Mouse (Mus musculus) liver, postnatal 0 days (tissue): Measurements from ENCODE around the gene Casd1. TPM values are rescaled to one million over a fixed set of nuclear protein-coding genes. Genes with fewer than 3 reads are reported as not detected.

Experiments used
- ATAC-seq: fragments of 200-750 bp; cut with Nextera tagmentation; 2 replicates; pipeline ENCODE4 v1.8.0; 2017; ENCODE audit warnings: mild to moderate bottlenecking, moderate library complexity
- DNase-seq: peaks from one replicate; pipeline ENCODE4 v3.0.0-alpha.2; 2016
- H3K27ac ChIP-seq: fragments of 300-500 bp; sonication (generic); 2 replicates; pipeline ENCODE4 v1.5.1; 2014; ENCODE audit warnings: antibody characterized with exemption, moderate library complexity, mild to moderate bottlenecking, low read depth
- H3K27me3 ChIP-seq: fragments of 300-500 bp; sonication (generic); 2 replicates; pipeline ENCODE4 v1.6.1; 2014; ENCODE audit warnings: low read length, control low read depth, mixed read lengths; ENCODE audit not compliant: insufficient read depth
- H3K36me3 ChIP-seq: fragments of 300-500 bp; sonication (generic); replicated peaks from 2 replicates; pipeline ENCODE4 v1.6.1; 2014; ENCODE audit warnings: mild to moderate bottlenecking, control low read depth, low read length, moderate library complexity, mixed read lengths; ENCODE audit not compliant: insufficient read depth
- H3K4me1 ChIP-seq: fragments of 300-500 bp; sonication (generic); 2 replicates; pipeline ENCODE4 v1.6.1; 2014; ENCODE audit warnings: antibody characterized with exemption, mild to moderate bottlenecking, control low read depth; ENCODE audit not compliant: insufficient read depth
- H3K4me2 ChIP-seq: fragments of 300-500 bp; sonication (generic); 2 replicates; pipeline ENCODE4 v1.6.1; 2014; ENCODE audit warnings: low read depth, mild to moderate bottlenecking, low read length, moderate library complexity, mixed read lengths
- H3K4me3 ChIP-seq: fragments of 300-500 bp; sonication (generic); 2 replicates; pipeline ENCODE4 v1.5.1; 2014; ENCODE audit warnings: low read depth, low read length
- H3K9ac ChIP-seq: fragments of 300-500 bp; sonication (generic); replicated peaks from 2 replicates; pipeline ENCODE4 v1.6.1; 2014; ENCODE audit warnings: mild to moderate bottlenecking, moderate library complexity
- H3K9me3 ChIP-seq: fragments of 300-500 bp; sonication (generic); 2 replicates; pipeline ENCODE4 v1.6.1; 2016; ENCODE audit warnings: mild to moderate bottlenecking, control low read depth, low read length, mixed read lengths
- CTCF ChIP-seq: sonication (generic); IDR thresholded peaks from 2 replicates; pipeline ENCODE4 v1.5.1; 2016; ENCODE audit warnings: antibody characterized with exemption, low read depth
- EP300 ChIP-seq: IDR thresholded peaks from 2 replicates; pipeline ENCODE4 v1.6.1; 2016; ENCODE audit warnings: antibody characterized with exemption, low read depth, mild to moderate bottlenecking
- WGBS: fragments of 180-500 bp; shearing (Covaris S2); extraction: QIAGEN DNeasy Blood & Tissue Kit; methylation state at CpG from one replicate; pipeline ENCODE4 v1.1.7; 2014; ENCODE audit not compliant: insufficient replicate concordance; 5-methylcytosine and 5-hydroxymethylcytosine counted together
- polyA plus RNA-seq: library from polyadenylated mRNA; unstranded; fragments of >200 nt; fragmentation: Nextera tagmentation; extraction: Ambion mirVana; gene quantifications from 2 replicates; pipeline ENCODE4 v1.2.1, GENCODE M21; 2015

Casd1 gene
- polyA plus RNA-seq, 1 experiment from 2014 or later, result 8.0 TPM

GRCm38 (mm10) chr6:4587946-4588345 lies 12.7 kb upstream of the Casd1 start:
- H3K27ac ChIP-seq, result no peak overlapping the region
- H3K4me3 ChIP-seq, result no peak overlapping the region
- no peaks in the 10 kb centered on the region for H3K36me3 ChIP-seq
- H3K4me2 ChIP-seq, result no peak overlapping the region
- WGBS, result 50% methylated on average over 4 of the region's 4 CpGs
- no peak overlapping the region for H3K9ac ChIP-seq
- TF ChIP-seq CTCF, result no peak
- no peaks in the 10 kb centered on the region; the same call in 1 of the 2 replicates for H3K4me1 ChIP-seq
- no peak for DNase-seq
- H3K27me3 ChIP-seq, result no peaks in the 10 kb centered on the region
- no peak for ATAC-seq
- no peaks in the 10 kb centered on the region for H3K9me3 ChIP-seq

DNA sequence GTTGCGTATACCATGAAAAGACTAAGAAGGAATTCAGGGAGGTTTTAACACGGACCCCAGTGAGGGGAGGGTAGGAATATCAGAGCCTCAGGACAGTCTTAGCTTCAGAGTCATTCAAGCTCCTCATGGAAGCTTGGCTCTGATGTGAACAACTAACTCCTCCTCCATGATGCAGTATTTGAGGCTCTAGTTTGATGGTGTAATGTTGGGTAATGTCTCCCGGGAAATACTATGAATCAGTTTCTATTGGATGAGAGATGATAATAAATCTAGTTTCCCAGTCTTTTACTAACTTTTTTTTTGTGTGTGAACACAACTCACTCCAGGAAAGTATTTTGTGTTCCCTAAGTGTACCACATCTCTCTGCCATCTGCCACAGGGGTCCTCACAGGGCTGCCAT lies 11.9 kb upstream of the Casd1 start:
- Histone ChIP-seq H3K36me3 (no peaks in the 10 kb centered on the region), H3K4me1 (no peaks in the 10 kb centered on the region; the same call in 1 of the 2 replicates), H3K27me3 (no peaks in the 10 kb centered on the region), H3K4me3 (no peak overlapping the region), H3K9me3 (no peaks in the 10 kb centered on the region), H3K9ac (no peak overlapping the region), H3K4me2 (no peak overlapping the region), H3K27ac (no peak overlapping the region)
- no peak for DNase-seq
- ATAC-seq, result no peak
- TF ChIP-seq EP300, result no peak
- no peak for TF ChIP-seq CTCF
- 78% methylated on average over 3 of the region's 3 CpGs for WGBS

GRCm38 (mm10) chr6:4590089-4590488 lies 10.6 kb upstream of the Casd1 start:
- TF ChIP-seq CTCF, result no peak
- no peak for TF ChIP-seq EP300
- ATAC-seq, result no peak

DNA sequence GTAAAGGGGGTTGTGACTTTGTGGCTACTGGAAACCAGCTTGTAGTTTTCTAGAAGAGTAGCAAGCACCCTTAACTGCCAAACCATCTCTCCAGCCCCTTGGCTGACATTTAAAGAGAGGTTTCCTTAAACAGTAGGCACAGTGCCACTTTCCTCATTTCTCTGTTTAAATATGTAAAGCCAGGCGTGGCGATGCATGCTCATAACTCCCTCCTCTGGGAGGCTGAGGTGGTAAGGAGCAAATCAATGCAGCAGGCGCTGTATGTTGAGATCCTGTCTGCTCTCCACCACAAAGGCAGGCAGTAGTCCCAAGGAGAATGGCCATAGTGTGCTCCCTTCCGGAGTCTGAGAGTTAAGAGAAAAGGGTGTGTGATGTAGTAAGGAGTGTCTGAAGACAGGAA lies 2.9 kb upstream of the Casd1 start:
- no peak overlapping the region for H3K9ac ChIP-seq
- H3K4me2 ChIP-seq, result no peak overlapping the region
- peaks cover 10% of the 10 kb centered on the region for H3K4me1 ChIP-seq
- H3K27ac ChIP-seq, result no peak overlapping the region
- no peak for DNase-seq
- no peak overlapping the region for H3K4me3 ChIP-seq
- H3K36me3 ChIP-seq, result no peaks in the 10 kb centered on the region
- 74% methylated on average over 4 of the region's 4 CpGs for WGBS
- TF ChIP-seq EP300, result no peak
- TF ChIP-seq CTCF, result no peak
- H3K27me3 ChIP-seq, result no peaks in the 10 kb centered on the region
- no peaks in the 10 kb centered on the region for H3K9me3 ChIP-seq
- ATAC-seq, result no peak

More at GRCm38 (mm10) chr6:4590089-4590488, 10.6 kb upstream of the Casd1 start:
- Histone ChIP-seq H3K9me3 (no peaks in the 10 kb centered on the region), H3K4me3 (no peak overlapping the region), H3K9ac (no peak overlapping the region), H3K27me3 (no peaks in the 10 kb centered on the region), H3K36me3 (no peaks in the 10 kb centered on the region), H3K4me1 (no peaks in the 10 kb centered on the region; the same call in 1 of the 2 replicates), H3K27ac (no peak overlapping the region), H3K4me2 (no peak overlapping the region)
- DNase-seq, result no peak
- WGBS, result 44% methylated on average over 8 of the region's 8 CpGs

GRCm38 (mm10) chr6:4600085-4600657 lies 468 bp upstream of the Casd1 start:
- ATAC-seq, result peak; percentile 74

GRCm38 (mm10) chr6:4601297-4601931 lies 775 bp downstream of the Casd1 start:
- WGBS, result 4% methylated on average over 49 of the region's 58 CpGs
- peaks cover 10% of the 10 kb centered on the region for H3K4me1 ChIP-seq
- ATAC-seq (peak; percentile 64), DNase-seq (peak; percentile 46)
- H3K4me3 ChIP-seq, result peak overlapping the region; percentile 81
- H3K27ac ChIP-seq, result peak overlapping the region; percentile 97
- no peaks in the 10 kb centered on the region for H3K27me3 ChIP-seq
- no peaks in the 10 kb centered on the region for H3K9me3 ChIP-seq
- H3K4me2 ChIP-seq, result peak overlapping the region; percentile 92
- H3K9ac ChIP-seq, result peak overlapping the region; percentile 97
- TF ChIP-seq CTCF, result no peak
- TF ChIP-seq EP300, result no peak
- no peaks in the 10 kb centered on the region for H3K36me3 ChIP-seq

More at GRCm38 (mm10) chr6:4600085-4600657, 468 bp upstream of the Casd1 start:
- Histone ChIP-seq H3K27me3 (no peaks in the 10 kb centered on the region), H3K9me3 (no peaks in the 10 kb centered on the region), H3K4me1 (peaks cover 10% of the 10 kb centered on the region), H3K9ac (peak overlapping the region; percentile 97), H3K36me3 (no peaks in the 10 kb centered on the region), H3K4me3 (peak overlapping the region; percentile 81), H3K4me2 (peak overlapping the region; percentile 92), H3K27ac (peak overlapping the region; percentile 97)
- no peak for DNase-seq
- WGBS, result 26% methylated on average over 7 of the region's 7 CpGs
- TF ChIP-seq CTCF (no peak), EP300 (no peak)
